Mouse (Mus musculus) thymus, adult 2 months (tissue): ENCODE data around the gene Twnk. TPM values are rescaled to one million over a fixed set of nuclear protein-coding genes. Genes with fewer than 3 reads are reported as not detected.

Source experiments
- DNase-seq: peaks from one replicate; pipeline ENCODE4 v3.0.0; 2021
- H3K27ac ChIP-seq: fragments of 200-500 bp; 2 replicates; pipeline ENCODE4 v1.5.1; 2012; ENCODE audit warnings: low read length, control low read depth; ENCODE audit not compliant: control insufficient read depth, insufficient read depth
- H3K27me3 ChIP-seq: fragments of 200-500 bp; 2 replicates; pipeline ENCODE4 v1.6.1; 2012; ENCODE audit warnings: mild to moderate bottlenecking, low read length, moderate library complexity, mixed read lengths; ENCODE audit not compliant: control insufficient read depth, insufficient read depth
- H3K36me3 ChIP-seq: fragments of 200-500 bp; 2 replicates; pipeline ENCODE4 v1.6.1; 2012; ENCODE audit warnings: mild to moderate bottlenecking, low read length, moderate library complexity; ENCODE audit not compliant: control insufficient read depth, insufficient read depth
- H3K4me1 ChIP-seq: fragments of 200-500 bp; replicated peaks from 2 replicates; pipeline ENCODE4 v1.6.1; 2012; ENCODE audit warnings: low read length; ENCODE audit not compliant: control insufficient read depth, insufficient read depth
- H3K4me3 ChIP-seq: fragments of 200-500 bp; 2 replicates; pipeline ENCODE4 v1.5.1; 2012; ENCODE audit warnings: mild to moderate bottlenecking, low read length, control low read depth, moderate library complexity; ENCODE audit not compliant: control insufficient read depth, insufficient read depth
- CTCF ChIP-seq: fragments of 200-500 bp; IDR thresholded peaks from 2 replicates; pipeline ENCODE4 v1.5.1; 2012; ENCODE audit warnings: mild to moderate bottlenecking, control low read depth, low read length, moderate library complexity, borderline replicate concordance; ENCODE audit not compliant: control insufficient read depth, poor library complexity, insufficient read depth; ENCODE audit errors: extremely low read depth
- POLR2A ChIP-seq: fragments of 200-500 bp; IDR thresholded peaks from 2 replicates; pipeline ENCODE4 v1.6.1; 2012; ENCODE audit warnings: mild to moderate bottlenecking, low read length, control low read depth, moderate library complexity; ENCODE audit not compliant: control insufficient read depth, poor library complexity, insufficient read depth; ENCODE audit errors: extremely low read depth
- WGBS: fragments of 180-500 bp; shearing (Covaris S2); methylation state at CpG from one replicate; pipeline ENCODE4 v1.1.7; 2018; 5-methylcytosine and 5-hydroxymethylcytosine counted together
- polyA plus RNA-seq: library from polyadenylated mRNA; depleted of rRNA; stranded (reverse); fragments of >200 nt; gene quantifications from 2 replicates; pipeline ENCODE4 v1.2.3, GENCODE M21; 2012; rRNA removed

Twnk gene
- polyA plus RNA-seq = 11.5 and 11.6 TPM in 2 replicates

DNA sequence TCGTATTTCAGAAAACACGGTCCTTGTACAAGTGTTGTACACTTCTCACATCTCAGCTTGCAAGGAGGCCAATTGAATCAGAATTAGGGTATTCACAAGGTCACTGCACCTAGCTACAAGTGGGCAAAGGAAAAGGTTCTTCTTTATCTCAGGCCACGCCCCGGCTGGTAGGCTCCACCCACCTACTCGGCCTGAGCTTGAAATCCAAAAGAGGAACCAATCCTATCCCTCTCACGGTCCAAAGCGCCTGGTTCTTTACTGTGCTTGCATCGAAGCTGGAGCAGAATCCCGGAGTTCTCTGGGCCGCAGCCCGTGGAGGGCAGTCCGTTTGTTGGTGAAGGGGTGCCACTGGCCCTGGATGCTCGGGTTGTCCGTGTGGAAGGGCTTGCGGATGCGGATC, at the start of gene Twnk:
Gene Twnk, plus strand, starts transcription at position 220 of the 400 bp plus-strand sequence.
- 7% methylated on average over 16 of the region's 16 CpGs for WGBS
- no peaks in the 10 kb centered on the region for H3K36me3 ChIP-seq

DNA sequence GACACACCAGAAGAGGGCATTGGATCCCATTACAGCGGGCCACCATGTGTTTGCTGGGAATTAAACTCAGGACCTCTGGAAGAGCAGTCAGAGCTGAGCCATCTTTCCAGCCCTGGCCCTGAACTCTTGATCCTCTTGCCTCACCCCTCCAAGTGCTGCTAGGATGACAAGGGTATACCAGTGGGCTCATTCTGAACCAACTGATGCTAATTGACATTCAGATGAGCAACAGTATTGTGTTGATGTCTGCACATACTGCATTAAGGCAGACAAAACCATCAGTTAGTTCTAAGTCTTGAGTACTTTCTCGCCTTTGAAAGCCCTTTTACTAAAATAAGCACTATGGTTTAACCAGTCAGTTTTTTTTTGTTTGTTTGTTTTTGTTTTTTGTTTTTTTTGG, 45.8 kb upstream of the Twnk start:
- TF ChIP-seq POLR2A (no peak), CTCF (no peak)
- DNase-seq = no peak
- H3K27ac ChIP-seq = no peak overlapping the region
- H3K27me3 ChIP-seq = no peaks in the 10 kb centered on the region
- no peak overlapping the region for H3K4me3 ChIP-seq
- WGBS = 99% methylated on average over 2 of the region's 2 CpGs
- H3K36me3 ChIP-seq = peaks cover 70% of the 10 kb centered on the region
- H3K4me1 ChIP-seq = no peaks in the 10 kb centered on the region

More for the DNA sequence above, at the start of gene Twnk:
- H3K27ac ChIP-seq = no peak within 1 kb of the TSS
- DNase-seq = peak; percentile 46
- no peak for TF ChIP-seq POLR2A
- no peak for TF ChIP-seq CTCF
- H3K4me3 ChIP-seq = peak within 1 kb of the TSS; percentile 74
- H3K4me1 ChIP-seq = peaks cover 14% of the 10 kb centered on the region
- H3K27me3 ChIP-seq = no peaks in the 10 kb centered on the region

DNA sequence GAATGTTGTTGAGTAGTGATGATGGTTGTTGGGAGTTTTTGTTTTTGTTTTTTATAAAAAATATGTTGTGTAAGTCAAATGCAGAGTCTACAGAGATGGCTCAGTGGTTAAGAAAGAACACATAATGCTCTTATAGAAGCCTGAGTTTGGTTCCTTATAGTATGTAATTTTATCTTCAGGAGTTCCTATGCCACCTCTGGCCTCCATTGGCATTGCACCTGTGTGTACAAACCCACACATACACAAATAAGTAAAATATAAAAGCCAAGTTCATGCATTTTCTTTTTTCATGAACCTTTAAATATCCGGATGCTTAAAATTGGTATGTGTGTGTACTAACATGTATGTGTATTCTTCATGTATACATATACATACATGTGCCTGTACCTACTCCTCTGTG, 39.5 kb upstream of the Twnk start:
- Histone ChIP-seq H3K4me3 (no peak overlapping the region), H3K27ac (no peak overlapping the region), H3K36me3 (peaks cover 64% of the 10 kb centered on the region), H3K4me1 (no peaks in the 10 kb centered on the region), H3K27me3 (no peaks in the 10 kb centered on the region)
- no peak for DNase-seq
- 93% methylated on average over 1 of the region's 1 CpGs for WGBS
- no peak for TF ChIP-seq POLR2A
- TF ChIP-seq CTCF = no peak

DNA sequence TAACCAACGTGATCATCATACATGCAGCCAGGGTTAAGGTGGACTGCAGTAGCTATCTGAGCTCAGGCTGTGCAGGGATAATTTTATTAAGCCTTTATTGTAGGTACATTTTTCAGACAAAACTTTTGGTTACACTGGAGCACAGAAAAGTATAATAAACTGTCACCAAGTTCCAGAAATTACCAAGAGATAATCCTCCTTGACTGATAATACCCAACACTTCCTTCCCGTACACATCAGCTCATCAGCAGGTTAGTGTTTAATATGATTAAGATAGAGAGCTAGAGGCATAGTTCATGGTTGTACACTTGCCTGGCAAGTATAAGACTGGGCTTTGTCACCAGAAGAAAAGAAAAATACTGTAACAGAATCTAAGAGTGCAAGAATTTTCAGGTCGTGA, 37.1 kb upstream of the Twnk start:
- no peak for DNase-seq
- peaks cover 71% of the 10 kb centered on the region for H3K36me3 ChIP-seq
- WGBS = 94% methylated on average over 3 of the region's 3 CpGs

DNA sequence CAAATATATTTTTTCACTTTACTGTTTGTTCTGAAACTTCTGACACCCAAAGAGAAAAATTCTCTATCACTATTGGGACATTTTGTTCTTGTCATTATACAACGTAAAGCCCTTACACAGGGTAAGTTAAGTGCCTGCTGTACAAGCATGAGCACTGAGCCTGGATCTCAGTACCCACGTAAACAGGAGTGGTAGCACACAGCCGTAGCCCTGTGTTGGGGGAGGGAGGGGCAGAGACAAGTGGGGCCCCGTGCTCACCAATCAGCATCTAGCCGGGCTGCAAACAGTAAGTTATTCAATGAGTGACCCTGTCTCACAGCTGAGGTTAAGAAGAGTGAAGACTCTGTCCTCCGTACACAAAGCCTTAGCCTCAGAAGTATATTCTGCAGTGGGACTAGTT, 28.8 kb upstream of the Twnk start:
- Histone ChIP-seq H3K36me3 (peaks cover 73% of the 10 kb centered on the region), H3K27ac (no peak overlapping the region), H3K4me3 (no peak overlapping the region), H3K4me1 (peaks cover 2% of the 10 kb centered on the region; the same call in 1 of the 2 replicates), H3K27me3 (no peaks in the 10 kb centered on the region)
- DNase-seq = no peak
- TF ChIP-seq CTCF (no peak), POLR2A (no peak)
- WGBS = 96% methylated on average over 6 of the region's 6 CpGs

More for the DNA sequence above, 37.1 kb upstream of the Twnk start:
- TF ChIP-seq POLR2A (no peak), CTCF (no peak)
- Histone ChIP-seq H3K4me3 (no peak overlapping the region), H3K4me1 (no peaks in the 10 kb centered on the region), H3K27ac (no peak overlapping the region), H3K27me3 (no peaks in the 10 kb centered on the region)

DNA sequence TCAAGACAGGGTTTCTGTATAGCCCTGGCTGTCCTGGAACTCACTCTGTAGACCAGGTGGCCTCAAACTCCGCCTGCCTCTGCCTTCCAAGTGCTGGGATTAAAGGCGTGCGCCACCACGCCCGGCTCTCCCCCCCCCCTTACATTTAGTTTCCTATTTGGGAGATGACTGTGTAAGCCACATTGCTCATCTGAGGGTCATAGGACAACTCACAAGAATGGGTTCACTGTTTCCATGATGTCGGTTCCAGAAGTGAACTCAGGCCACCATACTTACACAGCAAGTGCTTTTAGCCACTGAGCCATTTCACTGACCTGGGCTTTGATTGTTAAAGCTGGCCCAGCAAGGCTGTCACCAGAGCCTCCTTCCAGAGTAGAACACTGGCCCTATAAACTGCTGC, 28.3 kb upstream of the Twnk start:
- WGBS = 97% methylated on average over 6 of the region's 6 CpGs
- TF ChIP-seq POLR2A (no peak), CTCF (no peak)
- Histone ChIP-seq H3K36me3 (peaks cover 73% of the 10 kb centered on the region), H3K4me1 (peaks cover 2% of the 10 kb centered on the region; the same call in 1 of the 2 replicates), H3K27ac (no peak overlapping the region), H3K27me3 (no peaks in the 10 kb centered on the region), H3K4me3 (no peak overlapping the region)
- no peak for DNase-seq

DNA sequence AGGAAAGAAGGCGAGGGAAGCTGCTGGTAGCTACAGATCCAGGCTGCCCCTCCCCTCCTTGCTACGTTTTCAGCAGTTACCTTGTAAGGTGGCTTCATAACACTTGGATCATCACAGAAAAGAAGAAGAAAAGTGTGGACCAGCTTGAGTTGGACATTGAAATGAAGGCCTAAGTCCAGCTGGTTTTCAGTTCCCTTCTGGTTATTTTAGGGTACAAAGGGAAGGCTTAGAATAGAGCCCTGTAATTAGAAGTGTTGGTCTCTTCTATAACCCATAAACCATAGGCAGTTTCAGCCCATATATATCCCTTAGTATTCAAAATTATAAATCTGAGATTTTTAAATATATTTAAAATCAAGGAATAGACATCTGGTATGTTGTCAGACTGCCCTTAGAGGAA, 24.7 kb upstream of the Twnk start:
- WGBS = 95% methylated on average over 2 of the region's 2 CpGs
- H3K4me1 ChIP-seq = no peaks in the 10 kb centered on the region
- no peaks in the 10 kb centered on the region for H3K27me3 ChIP-seq
- TF ChIP-seq POLR2A (no peak), CTCF (no peak)
- H3K36me3 ChIP-seq = peaks cover 51% of the 10 kb centered on the region
- H3K27ac ChIP-seq = no peak overlapping the region
- no peak for DNase-seq
- H3K4me3 ChIP-seq = no peak overlapping the region
